Mouse (Mus musculus) cerebellum, adult 2 months (tissue): ENCODE measurements around the gene Minpp1.

Experiments used
- CTCF ChIP-seq: fragments of 200-500 bp; IDR thresholded peaks from 2 replicates; pipeline ENCODE4 v1.5.1; 2011; ENCODE audit warnings: low read depth, mild to moderate bottlenecking, control low read depth, low read length, moderate library complexity, borderline replicate concordance; ENCODE audit not compliant: insufficient read depth
- POLR2A ChIP-seq: fragments of 200-500 bp; IDR thresholded peaks from 2 replicates; pipeline ENCODE4 v1.6.1; 2011; ENCODE audit warnings: low read length, control low read depth, borderline replicate concordance; ENCODE audit not compliant: insufficient read depth

- TF ChIP-seq POLR2A (no peak), CTCF (no peak)
Measured at GRCm38 (mm10) chr19:32497411-32497810, 11.8 kb downstream of the Minpp1 start.
